Comparison of ENCODE assay signal across 14 mouse cellular contexts in the genomic region with DNA sequence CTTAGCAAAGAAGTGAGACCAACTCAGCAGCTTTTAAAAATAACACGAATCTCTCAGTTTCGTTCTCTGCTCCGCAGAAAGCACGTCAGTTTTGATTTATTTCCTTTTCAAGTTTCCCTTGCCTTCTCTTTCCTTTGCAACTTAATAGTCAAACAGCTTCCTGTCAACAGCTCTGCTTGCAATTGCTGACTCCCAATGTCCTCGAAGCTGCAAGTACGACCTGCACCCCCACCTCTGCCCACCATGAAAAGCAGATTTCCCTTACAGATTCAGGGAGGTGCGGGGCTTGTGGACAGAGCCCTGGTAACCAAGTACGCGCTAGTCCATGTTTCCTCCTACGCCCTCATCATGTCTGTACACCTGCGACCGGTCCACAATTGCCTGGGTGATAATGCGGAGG.
DNase-seq lines count a peak whose midpoint lies in the region; ATAC-seq and TF ChIP-seq lines count a peak whose summit lies in the region.
"Had no signal": no experiment of that assay in that cellular context is flagged by ENCODE, and none has a peak within 500 bp of the region (broad histone marks: within the 10 kb centered on the region; RNA-seq: fewer than 3 reads in every experiment).

No protein-coding gene starts in this region.

- no peak for TF ChIP-seq RAD21 in CH12.LX (IDR thresholded peaks at IDR 0.05; ENCODE audit: low read depth, low read length)

- H3K4me1 ChIP-seq in kidney, embryonic 14.5 days (ENCODE audit: control insufficient read depth, insufficient read depth, low read length) = no peaks in the 10 kb centered on the region
- peaks cover 0 to 2% of the 10 kb centered on the region in 2 experiments; a peak in 1 of 4 replicates for H3K4me1 ChIP-seq in CH12.LX (ENCODE audit: control insufficient read depth in 1 of 2, insufficient read depth in 2 of 2)
- H3K4me1 ChIP-seq in cortical plate, adult 2 months (ENCODE audit: control insufficient read depth, insufficient read depth, low read length) = peaks cover 4% of the 10 kb centered on the region; the same call in 1 of the 2 replicates
- peaks cover 13% of the 10 kb centered on the region for H3K4me1 ChIP-seq in limb, embryonic 12.5 days (replicated peaks)
- H3K4me1 ChIP-seq in neural tube, embryonic 15.5 days = peaks cover 4% of the 10 kb centered on the region; the same call in 1 of the 2 replicates

- 0 out of 2 replicates have a peak, but pooled peaks have one; percentile 60 for ATAC-seq in kidney, embryonic 14.5 days (ENCODE audit: low FRiP score, low TSS enrichment)
- ATAC-seq in limb, embryonic 12.5 days (ENCODE audit: insufficient number of reproducible peaks, insufficient read depth, low FRiP score, low TSS enrichment, low read depth) = no peak
- ATAC-seq in neural tube, embryonic 15.5 days (ENCODE audit: low FRiP score) = no peak

- no peak for DNase-seq in kidney, postnatal 36 days
- no peak for DNase-seq in CH12.LX (ENCODE audit: extremely low read depth)
- DNase-seq in adrenal gland, postnatal 25 days = no peak
- DNase-seq: adrenal gland, adult 2 months; cerebellum, adult 18-20 months; layer of hippocampus, postnatal 36 days; lung, postnatal 36 days had no signal

- H3K36me3 ChIP-seq in kidney, embryonic 14.5 days (ENCODE audit: control insufficient read depth, insufficient read depth, low read length) = no peaks in the 10 kb centered on the region
- no peaks in the 10 kb centered on the region for H3K36me3 ChIP-seq in CH12.LX (replicated peaks in 1 of 2; ENCODE audit: control insufficient read depth in 1 of 2, insufficient read depth in 1 of 2, low read length in 1 of 2)
- no peaks in the 10 kb centered on the region for H3K36me3 ChIP-seq in limb, embryonic 12.5 days
- no peaks in the 10 kb centered on the region for H3K36me3 ChIP-seq in neural tube, embryonic 15.5 days
- H3K36me3 ChIP-seq: forebrain, embryonic 10.5 days; G1E; hindbrain, embryonic 10.5 days had no signal

- no peak overlapping the region for H3K9ac ChIP-seq in kidney, embryonic 14.5 days (ENCODE audit: low read depth, low read length)
- H3K9ac ChIP-seq in CH12.LX (ENCODE audit: insufficient read depth, low read depth) = no peak overlapping the region
- H3K9ac ChIP-seq in limb, embryonic 12.5 days (replicated peaks) = no peak overlapping the region
- no peak overlapping the region for H3K9ac ChIP-seq in neural tube, embryonic 15.5 days (replicated peaks)

- H3K79me2 ChIP-seq in CH12.LX (replicated peaks; ENCODE audit: control insufficient read depth, extremely low read depth, insufficient read depth, poor library complexity, severe bottlenecking) = no peaks in the 10 kb centered on the region

- 33% methylated on average over 13 of the region's 13 CpGs for WGBS in kidney, embryonic 14.5 days
- 42% methylated on average over 13 of the region's 13 CpGs for WGBS in limb, embryonic 12.5 days
- WGBS in neural tube, embryonic 15.5 days = 59% methylated on average over 13 of the region's 13 CpGs

- no peaks in the 10 kb centered on the region for H3K9me3 ChIP-seq in kidney, embryonic 14.5 days (ENCODE audit: control insufficient read depth, low read length)
- no peaks in the 10 kb centered on the region for H3K9me3 ChIP-seq in CH12.LX (replicated peaks; ENCODE audit: low read length)
- H3K9me3 ChIP-seq in limb, embryonic 12.5 days = no peaks in the 10 kb centered on the region
- no peaks in the 10 kb centered on the region for H3K9me3 ChIP-seq in neural tube, embryonic 15.5 days (replicated peaks)
- H3K9me3 ChIP-seq: forebrain, embryonic 10.5 days; G1E; hindbrain, embryonic 10.5 days had no signal

- TF ChIP-seq CTCF in CH12.LX (conservative IDR thresholded peaks at IDR 0.05 in 1 of 2, IDR thresholded peaks at IDR 0.05 in 1 of 2; ENCODE audit: low read depth in 2 of 2, low read length in 2 of 2) = no peak
- no peak for TF ChIP-seq CTCF in cortical plate, adult 2 months (IDR thresholded peaks at IDR 0.05; ENCODE audit: extremely low read depth, insufficient read depth, low read length)

- no peak overlapping the region for H3K27ac ChIP-seq in kidney, embryonic 14.5 days (ENCODE audit: low read depth, low read length)
- no peak overlapping the region for H3K27ac ChIP-seq in CH12.LX (ENCODE audit: insufficient read depth, low read depth)
- H3K27ac ChIP-seq in cortical plate, adult 2 months (ENCODE audit: insufficient read depth, low read length) = no peak overlapping the region
- H3K27ac ChIP-seq in limb, embryonic 12.5 days = no peak overlapping the region
- no peak overlapping the region for H3K27ac ChIP-seq in neural tube, embryonic 15.5 days (replicated peaks)
- H3K27ac ChIP-seq: forebrain, embryonic 10.5 days; hindbrain, embryonic 10.5 days had no signal

- H3K4me3 ChIP-seq in kidney, embryonic 14.5 days (ENCODE audit: low read length) = peak overlapping the region; percentile 16; the same call in 1 of the 2 replicates
- H3K4me3 ChIP-seq in CH12.LX (replicated peaks in 1 of 3; ENCODE audit: low read depth in 2 of 3, low read length in 2 of 3, poor library complexity in 1 of 3) = peak overlapping the region in 1 of 3 experiments; percentile 2
- H3K4me3 ChIP-seq in cortical plate, adult 2 months (ENCODE audit: insufficient read depth, low read length) = peak overlapping the region; percentile 23
- peak overlapping the region; percentile 12; the same call in 1 of the 2 replicates for H3K4me3 ChIP-seq in limb, embryonic 12.5 days (replicated peaks)
- no peak overlapping the region for H3K4me3 ChIP-seq in neural tube, embryonic 15.5 days (replicated peaks)
- H3K4me3 ChIP-seq: forebrain, embryonic 10.5 days; hindbrain, embryonic 10.5 days had no signal

- dilution Hi-C loops in CH12.LX (cut with MboI; ENCODE audit: extremely low pct_ligation_motif_present, extremely low pct_unique_long_range_greater_than_20kb, low sequenced_read_pairs) = no loop called here

- no peak for TF ChIP-seq POLR2A in CH12.LX (IDR thresholded peaks at IDR 0.05; ENCODE audit: low read depth, low read length)
- TF ChIP-seq POLR2A in cortical plate, adult 2 months (IDR thresholded peaks at IDR 0.05; ENCODE audit: extremely low read depth, insufficient read depth, low read length) = no peak

- no peak for TF ChIP-seq EP300 in CH12.LX (IDR thresholded peaks at IDR 0.05; ENCODE audit: low read length)

- in situ Hi-C loops in CH12.LX (cut with MboI; ENCODE audit: low pct_ligation_motif_present, low pct_unique_long_range_greater_than_20kb, low sequenced_read_pairs) = no loop called here

- peak overlapping the region; percentile 35 for H3K4me2 ChIP-seq in kidney, embryonic 14.5 days (replicated peaks; ENCODE audit: low read depth, low read length)
- peak overlapping the region; percentile 76 for H3K4me2 ChIP-seq in CH12.LX (ENCODE audit: insufficient read depth, low read depth, poor library complexity, severe bottlenecking)
- H3K4me2 ChIP-seq in limb, embryonic 12.5 days = peak overlapping the region; percentile 41
- no peak overlapping the region for H3K4me2 ChIP-seq in neural tube, embryonic 15.5 days

- no peaks in the 10 kb centered on the region for H3K27me3 ChIP-seq in kidney, embryonic 14.5 days (ENCODE audit: control insufficient read depth, insufficient read depth, low read length)
- no peaks in the 10 kb centered on the region for H3K27me3 ChIP-seq in CH12.LX (replicated peaks)
- H3K27me3 ChIP-seq in limb, embryonic 12.5 days = no peaks in the 10 kb centered on the region
- H3K27me3 ChIP-seq in neural tube, embryonic 15.5 days (replicated peaks) = no peaks in the 10 kb centered on the region

TF ChIP-seq in CH12.LX, 34 proteins besides CTCF, POLR2A, EP300 and RAD21:
- TF ChIP-seq MEF2A (IDR thresholded peaks at IDR 0.05; ENCODE audit: borderline replicate concordance, low read depth, low read length) = no peak
